Mouse (Mus musculus) 416B (cell line): ENCODE measurements around the gene Klc1.

Experiments used
- DNase-seq: peaks from one replicate; pipeline ENCODE4 v3.0.0; 2011; ENCODE audit warnings: low read depth

The Klc1 gene

GRCm38 (mm10) chr12:111774156-111774555 lies 15.5 kb downstream of the Klc1 start:
- DNase-seq = no peak

DNA sequence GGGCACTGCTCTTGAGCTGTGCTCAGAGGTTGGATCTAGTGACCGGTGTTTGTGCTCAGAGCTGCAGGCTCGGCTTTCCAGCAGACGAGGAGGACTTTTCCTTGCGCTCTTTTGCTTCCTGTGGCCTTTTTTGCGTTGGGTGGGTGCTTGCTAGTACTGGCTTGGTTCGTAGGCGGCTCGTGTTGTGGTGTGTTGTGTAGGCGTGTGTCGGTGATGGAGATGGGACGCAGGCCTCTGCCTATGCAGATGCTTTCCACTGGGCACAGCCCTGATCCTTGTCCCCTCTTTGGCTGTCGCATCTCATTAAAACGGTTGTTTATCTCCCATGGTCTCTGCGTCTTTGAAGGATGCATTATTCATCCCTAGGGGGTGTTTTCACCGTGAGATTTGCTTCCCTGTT lies 16.2 kb downstream of the Klc1 start:
- DNase-seq = no peak

DNA sequence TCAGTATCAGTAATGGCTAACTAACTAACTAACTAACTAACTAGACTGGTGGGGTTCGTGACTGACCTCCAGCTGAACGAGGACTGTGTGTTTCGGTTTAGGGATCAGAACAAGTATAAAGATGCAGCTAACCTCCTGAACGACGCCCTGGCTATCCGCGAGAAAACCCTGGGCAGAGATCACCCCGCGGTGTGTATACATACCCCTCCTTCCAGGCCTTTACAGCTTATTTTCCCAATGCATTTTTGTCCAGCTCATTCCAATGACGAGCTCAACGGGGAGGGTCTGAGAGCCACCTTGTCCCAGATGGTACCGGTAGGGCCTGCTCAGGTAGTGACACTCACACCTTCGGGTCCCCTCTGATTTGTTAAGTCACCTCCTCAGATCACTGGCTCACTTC lies 19.3 kb downstream of the Klc1 start:
- DNase-seq = no peak

- no peak for DNase-seq
Measured at GRCm38 (mm10) chr12:111779544-111779943, 20.9 kb downstream of the Klc1 start.

GRCm38 (mm10) chr12:111785174-111785573 lies 26.5 kb downstream of the Klc1 start:
- DNase-seq = no peak

DNA sequence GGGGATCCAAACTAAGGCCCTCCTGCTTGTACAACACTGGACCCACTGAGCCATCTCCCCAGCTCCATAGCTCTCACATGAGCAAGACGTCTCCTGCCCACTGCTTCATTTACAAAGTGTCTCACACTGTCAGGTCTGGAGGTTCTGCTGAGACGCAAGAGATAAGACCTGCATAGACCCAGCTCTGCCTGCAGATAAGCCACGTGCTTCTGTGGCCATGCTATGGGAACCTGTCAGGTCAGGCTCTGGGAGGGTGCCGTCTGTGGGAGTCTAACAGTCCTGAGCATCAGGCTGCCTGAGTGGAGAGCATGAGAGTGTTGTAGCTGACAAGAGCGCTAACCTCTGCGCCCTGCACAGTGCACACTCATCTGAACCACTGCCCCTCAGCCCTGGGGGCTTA lies 28.4 kb downstream of the Klc1 start:
- no peak for DNase-seq

GRCm38 (mm10) chr12:111790090-111790489 lies 31.4 kb downstream of the Klc1 start:
- no peak for DNase-seq

- DNase-seq = no peak
Measured at GRCm38 (mm10) chr12:111790631-111791030, 32.0 kb downstream of the Klc1 start.

GRCm38 (mm10) chr12:111791474-111792104 lies 32.9 kb downstream of the Klc1 start:
- no peak for DNase-seq

GRCm38 (mm10) chr12:111794102-111794501 lies 35.5 kb downstream of the Klc1 start:
- no peak for DNase-seq

DNA sequence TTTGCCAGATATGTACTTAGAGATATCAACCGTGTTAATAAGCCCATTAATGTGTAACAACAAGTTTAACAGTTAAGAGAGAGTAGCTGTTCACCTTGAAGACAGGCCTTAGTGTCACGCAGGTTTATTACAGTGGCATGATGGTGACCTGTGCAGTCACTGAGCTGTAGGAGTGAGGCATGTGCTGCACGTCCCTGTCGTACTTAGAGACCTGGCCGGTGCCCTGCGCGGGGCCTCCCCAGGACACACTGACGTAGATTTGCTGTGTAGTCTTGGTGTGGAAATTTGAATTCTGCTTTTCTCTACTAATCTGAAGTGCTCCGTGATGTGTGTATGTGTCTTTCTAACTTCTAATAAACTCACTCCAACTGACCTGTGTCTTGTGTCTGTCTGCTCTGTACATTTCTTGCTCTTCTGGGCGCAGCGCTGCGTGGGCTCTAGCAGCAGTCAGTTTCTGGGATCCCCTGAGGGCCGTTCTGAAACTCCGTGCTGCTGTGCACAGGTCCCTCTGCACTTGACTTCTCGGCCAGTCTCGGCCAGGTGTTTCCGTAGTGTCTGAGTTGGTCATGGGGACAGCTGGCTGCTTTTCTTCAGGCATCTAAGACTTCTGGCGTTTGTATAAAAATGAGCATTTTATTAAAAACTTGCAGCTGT lies 36.0 kb downstream of the Klc1 start:
- no peak for DNase-seq

DNA sequence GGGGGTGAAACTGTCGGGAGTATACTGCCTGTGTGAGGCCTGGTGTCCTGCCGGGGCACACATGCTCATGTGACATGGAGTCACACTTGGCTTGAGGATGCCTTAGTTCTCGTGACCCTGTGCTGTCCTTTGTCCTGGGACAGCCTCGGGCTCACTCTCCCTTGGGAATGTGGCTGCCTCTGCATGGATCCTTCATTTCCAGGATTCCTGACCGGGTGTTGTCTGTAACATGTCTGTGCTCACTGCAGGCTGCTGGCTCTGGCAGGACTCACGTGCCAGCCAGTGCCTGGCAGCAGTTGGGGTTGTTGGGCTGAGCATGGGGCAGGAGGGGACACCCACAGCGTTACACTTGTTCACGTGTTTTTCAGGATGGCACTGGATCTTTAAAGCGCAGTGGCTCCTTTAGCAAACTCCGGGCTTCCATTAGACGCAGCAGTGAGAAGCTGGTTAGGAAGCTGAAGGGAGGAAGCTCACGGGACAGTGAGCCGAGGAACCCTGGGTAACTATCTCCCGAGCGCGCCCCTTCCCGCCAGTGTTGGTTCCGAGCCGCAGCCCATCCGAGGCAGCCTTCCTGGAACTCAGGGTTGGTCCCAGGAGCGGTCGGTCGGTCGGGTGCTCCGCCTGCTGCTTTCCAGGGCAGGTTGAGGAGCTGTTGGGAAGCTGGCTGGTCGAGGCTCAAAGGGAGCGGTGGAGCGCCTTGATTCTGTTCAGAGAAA lies 36.7 kb downstream of the Klc1 start:
- DNase-seq = no peak

DNA sequence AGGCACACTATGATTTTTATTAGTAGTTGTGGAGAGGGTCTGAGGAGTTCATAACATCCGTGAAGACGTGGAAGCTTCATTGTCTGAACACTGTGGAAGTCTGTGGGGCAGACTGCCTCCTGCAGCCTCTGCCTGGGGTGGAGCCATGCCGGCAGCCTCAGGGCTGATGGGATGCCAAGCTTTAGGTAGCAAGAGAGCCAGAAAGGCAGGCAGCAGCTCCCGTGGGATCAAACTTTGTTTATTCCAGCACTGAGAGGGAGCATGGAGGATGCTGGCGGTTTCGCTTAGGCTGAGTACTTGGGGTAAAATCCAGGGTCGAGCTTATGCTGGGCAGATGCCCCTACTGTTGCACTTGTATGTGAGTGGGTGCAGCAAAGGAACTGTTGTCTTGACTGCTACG lies 38.6 kb downstream of the Klc1 start:
- DNase-seq = no peak

GRCm38 (mm10) chr12:111798493-111798892 lies 39.8 kb downstream of the Klc1 start:
- no peak for DNase-seq

GRCm38 (mm10) chr12:111800459-111801183 lies 42.0 kb downstream of the Klc1 start:
- DNase-seq = no peak

GRCm38 (mm10) chr12:111803538-111803937 lies 44.9 kb downstream of the Klc1 start:
- DNase-seq = no peak

DNA sequence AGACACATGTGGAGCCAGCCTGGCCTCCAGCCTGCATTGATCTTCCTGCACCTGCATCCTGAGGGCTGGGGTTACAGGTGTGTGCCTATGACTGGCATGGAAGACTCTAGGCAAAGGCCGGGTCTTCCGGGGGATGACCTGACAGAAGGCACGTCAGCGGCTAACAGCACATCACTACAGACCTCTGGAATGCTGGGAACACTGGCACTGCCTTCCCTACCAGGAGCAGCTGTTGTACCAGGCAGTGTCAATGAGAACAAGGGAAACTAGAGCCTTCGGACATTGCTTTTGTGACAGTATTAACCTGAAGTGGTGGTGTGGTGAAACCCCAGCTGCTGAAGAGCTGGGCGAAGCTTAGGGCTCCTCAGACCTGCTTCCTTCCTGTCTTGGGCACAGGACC lies 50.1 kb downstream of the Klc1 start:
- no peak for DNase-seq

DNA sequence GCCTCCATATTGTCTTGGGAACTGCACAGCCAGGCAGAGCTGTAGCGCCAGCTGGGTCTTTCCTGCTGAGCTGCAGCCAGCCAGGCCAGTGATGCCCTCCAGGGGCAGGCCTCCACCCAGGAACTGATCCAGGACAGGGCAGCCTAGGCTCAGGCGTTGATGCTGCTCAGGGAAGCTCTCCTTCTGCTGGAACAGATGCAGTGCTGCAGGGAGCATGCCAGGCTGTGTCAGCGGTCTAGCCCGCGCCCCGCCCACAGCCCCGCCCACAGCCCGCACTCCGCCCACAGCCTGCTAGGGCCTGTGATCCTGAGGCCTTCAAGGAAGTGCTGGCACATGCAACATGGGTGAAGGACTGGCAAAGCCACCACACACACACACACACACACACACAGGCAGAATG lies 51.1 kb downstream of the Klc1 start:
- peak; percentile 68 for DNase-seq

DNA sequence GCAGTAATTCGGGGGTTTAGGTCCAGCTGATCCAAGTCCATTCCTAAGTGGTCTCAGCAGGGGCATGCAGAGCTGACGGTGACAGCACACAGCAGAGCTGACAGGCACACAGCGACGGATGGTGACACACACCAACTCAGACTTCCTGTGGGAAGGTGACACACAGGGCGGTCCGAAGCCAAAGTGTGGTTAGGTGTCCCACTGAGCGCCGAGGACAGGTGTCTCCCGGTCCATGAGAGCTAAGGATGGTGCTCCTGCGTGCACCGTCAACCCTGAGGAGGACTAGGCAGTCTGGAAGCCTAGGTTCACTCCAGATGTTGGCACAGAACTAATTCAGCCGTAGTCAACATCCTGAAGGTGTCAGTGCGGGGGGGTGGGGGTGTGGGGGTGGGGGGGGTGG lies 53.4 kb downstream of the Klc1 start:
- no peak for DNase-seq

- DNase-seq = no peak
Measured at GRCm38 (mm10) chr12:111812611-111813010, 54.0 kb downstream of the Klc1 start.

GRCm38 (mm10) chr12:111813111-111813765 lies 54.6 kb downstream of the Klc1 start:
- DNase-seq = peak; percentile 42
